Mouse (Mus musculus) layer of hippocampus, adult 2 months (tissue): ENCODE measurements at regions not wholly inside any gene's neighbourhood (a gene's known extent, or its start where the extent isn't known, plus 50 kb on each side); places are given as distances from the start of the nearest gene placed in this dataset.

ENCODE experiments used
- DNase-seq, 2 experiments: peaks; one replicate each; pipeline ENCODE4 v3.0.0; 2022; ENCODE audit warnings: low spot score in 2 of 2
- H3K27ac ChIP-seq: fragments of 200-600 bp; 2 replicates; pipeline ENCODE4 v1.8.1; 2022
- H3K4me3 ChIP-seq: fragments of 200-600 bp; 2 replicates; pipeline ENCODE4 v1.8.1; 2022; ENCODE audit warnings: mild to moderate bottlenecking
- CTCF ChIP-seq: fragments of 200-600 bp; conservative IDR thresholded peaks from 2 replicates; pipeline ENCODE4 v1.8.1; 2022; ENCODE audit warnings: antibody characterized with exemption, mild to moderate bottlenecking, moderate library complexity

DNA sequence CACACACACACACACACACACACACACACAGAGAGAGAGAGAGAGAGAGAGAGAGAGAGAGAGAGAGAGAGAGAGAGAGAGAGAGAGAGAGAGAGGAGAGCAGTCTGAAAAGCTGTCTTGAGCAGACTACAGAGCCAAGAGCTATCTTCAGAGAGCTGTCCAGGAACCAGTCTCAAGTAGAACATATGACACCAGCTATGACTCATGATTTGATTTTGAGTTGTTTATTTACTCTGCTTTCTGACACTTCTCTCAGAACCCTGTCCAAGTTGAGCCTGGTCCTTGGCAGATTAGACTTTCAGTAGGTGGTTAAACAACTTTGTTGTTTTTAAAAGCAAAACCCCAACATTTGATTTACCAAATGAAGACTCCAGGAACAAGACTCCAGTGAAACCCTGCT is 420.8 kb upstream of the Lcorl start:
- no peak for DNase-seq
- no peak overlapping the region for H3K4me3 ChIP-seq
- H3K27ac ChIP-seq, result no peak overlapping the region
- TF ChIP-seq CTCF, result no peak

GRCm38 (mm10) chr5:46256730-46257129 is 399.3 kb upstream of the Lcorl start:
- TF ChIP-seq CTCF, result no peak
- no peak for DNase-seq
- Histone ChIP-seq H3K27ac (no peak overlapping the region), H3K4me3 (no peak overlapping the region)

GRCm38 (mm10) chr5:46253940-46254339 is 396.5 kb upstream of the Lcorl start:
- H3K4me3 ChIP-seq, result no peak overlapping the region
- no peak for TF ChIP-seq CTCF
- H3K27ac ChIP-seq, result no peak overlapping the region
- DNase-seq, result no peak

DNA sequence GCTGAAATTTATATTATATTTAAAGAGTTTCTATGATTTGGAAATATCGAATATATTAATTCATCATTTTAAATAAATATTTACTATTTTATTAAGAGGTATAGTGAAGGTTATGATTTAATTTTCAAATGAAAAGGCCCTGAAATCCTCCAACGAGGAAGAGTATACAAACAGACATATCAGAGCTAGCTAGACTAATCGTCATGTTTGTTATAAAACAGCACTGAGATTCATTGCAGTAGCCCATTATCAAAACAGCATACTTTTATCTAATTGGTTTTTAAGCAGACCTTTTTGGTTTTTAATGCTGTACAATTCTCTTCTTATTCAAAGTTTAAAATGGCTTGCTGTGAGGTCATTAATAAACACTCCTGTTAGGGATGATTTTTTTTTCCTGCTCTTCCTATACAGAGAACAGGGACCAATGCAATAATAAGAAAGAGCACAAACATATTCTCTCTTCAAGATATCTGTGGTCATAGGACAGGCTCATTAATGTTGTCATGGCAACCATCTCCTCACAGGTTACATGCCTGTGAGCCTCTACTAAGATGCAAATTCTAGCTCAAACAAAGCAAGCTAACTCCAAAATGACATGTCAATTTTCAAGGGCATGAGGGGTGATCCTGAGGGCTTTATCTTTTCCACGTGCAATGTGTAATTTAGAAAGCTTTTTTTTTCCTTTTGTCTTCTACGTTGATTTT is 378.1 kb upstream of the Lcorl start:
- TF ChIP-seq CTCF, result no peak
- Histone ChIP-seq H3K4me3 (no peak overlapping the region), H3K27ac (no peak overlapping the region)
- DNase-seq, result no peak

- H3K4me3 ChIP-seq, result no peak overlapping the region
- DNase-seq, result no peak
- H3K27ac ChIP-seq, result no peak overlapping the region
- TF ChIP-seq CTCF, result no peak
Observed at GRCm38 (mm10) chr5:46232780-46233179, 375.4 kb upstream of the Lcorl start.

GRCm38 (mm10) chr5:46228667-46229066 is 371.3 kb upstream of the Lcorl start:
- no peak for DNase-seq
- H3K4me3 ChIP-seq, result no peak overlapping the region
- no peak for TF ChIP-seq CTCF
- H3K27ac ChIP-seq, result no peak overlapping the region

DNA sequence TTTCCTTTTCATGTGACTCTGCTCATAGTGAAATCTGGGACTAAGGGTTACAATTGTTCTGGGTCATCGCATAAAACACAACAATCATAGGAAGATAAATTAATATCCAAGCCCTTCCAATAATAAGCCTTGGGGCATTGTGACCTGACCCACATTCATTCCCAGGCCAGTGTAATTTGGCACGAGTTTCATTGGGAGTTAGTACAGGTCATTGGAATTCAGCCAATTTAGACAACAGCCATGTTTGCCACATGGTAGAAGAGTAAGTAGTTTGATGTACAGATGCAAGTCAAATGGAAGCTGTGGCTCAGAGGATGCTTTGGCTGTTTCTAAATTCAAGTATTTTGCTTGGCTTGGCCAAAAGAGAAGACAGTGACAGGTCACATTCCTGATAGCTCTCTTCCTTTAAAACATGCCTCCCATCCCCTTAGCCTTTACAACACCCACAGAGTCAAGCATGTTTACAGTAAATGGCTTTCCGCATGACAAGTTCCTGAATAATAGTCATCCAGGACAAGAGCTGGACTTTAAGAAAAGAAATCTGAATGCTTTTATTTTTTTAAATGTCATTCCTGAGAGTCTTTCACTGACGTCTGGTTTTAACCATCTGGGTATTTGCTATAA is 355.5 kb upstream of the Lcorl start:
- TF ChIP-seq CTCF, result no peak
- no peak overlapping the region for H3K27ac ChIP-seq

GRCm38 (mm10) chr5:46209076-46209475 is 351.7 kb upstream of the Lcorl start:
- Histone ChIP-seq H3K27ac (no peak overlapping the region), H3K4me3 (no peak overlapping the region)
- DNase-seq, result no peak
- TF ChIP-seq CTCF, result no peak

More for the DNA sequence above, 355.5 kb upstream of the Lcorl start:
- no peak for DNase-seq
- H3K4me3 ChIP-seq, result no peak overlapping the region

- Histone ChIP-seq H3K27ac (no peak overlapping the region), H3K4me3 (no peak overlapping the region)
- no peak for DNase-seq
- TF ChIP-seq CTCF, result no peak
Observed at GRCm38 (mm10) chr5:46203744-46204143, 346.3 kb upstream of the Lcorl start.

DNA sequence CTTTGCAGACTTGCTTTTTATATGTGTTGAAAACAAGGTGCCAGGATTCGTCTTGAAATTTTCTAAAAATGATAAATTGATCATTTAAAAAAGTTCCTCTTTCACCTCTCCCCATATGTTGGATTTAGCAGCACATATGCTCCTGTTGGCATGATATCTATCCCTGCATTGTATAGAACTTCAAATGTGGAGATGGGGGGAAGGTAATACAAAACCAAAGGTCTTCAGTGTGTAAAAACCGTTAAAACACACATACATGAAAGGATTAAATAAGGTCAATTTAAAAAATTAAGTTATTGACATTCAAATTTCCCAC is 345.0 kb upstream of the Lcorl start:
- TF ChIP-seq CTCF, result no peak
- no peak overlapping the region for H3K27ac ChIP-seq
- H3K4me3 ChIP-seq, result no peak overlapping the region
- DNase-seq, result no peak

- DNase-seq, result no peak
- H3K4me3 ChIP-seq, result no peak overlapping the region
- H3K27ac ChIP-seq, result no peak overlapping the region
- TF ChIP-seq CTCF, result no peak
Observed at GRCm38 (mm10) chr5:46201639-46202456, 344.4 kb upstream of the Lcorl start.

DNA sequence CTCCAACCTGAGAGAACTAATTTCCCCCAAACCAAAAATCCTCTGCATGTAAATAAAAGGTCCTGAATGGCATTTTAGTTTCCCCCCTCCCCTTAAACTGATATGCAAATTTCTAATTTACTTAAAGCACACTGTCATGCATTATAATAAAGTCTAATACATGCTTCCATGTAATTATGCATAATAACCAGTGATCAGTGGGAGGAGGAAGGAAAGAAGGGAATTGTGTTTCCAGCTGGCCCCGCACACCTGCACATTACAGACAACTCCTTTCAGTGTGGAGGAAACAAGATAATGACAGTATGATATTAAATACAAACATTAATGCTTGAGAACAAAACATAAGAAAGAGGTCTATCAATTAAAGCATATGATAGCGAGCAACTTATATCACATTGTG is 329.5 kb upstream of the Lcorl start:
- no peak for TF ChIP-seq CTCF

DNA sequence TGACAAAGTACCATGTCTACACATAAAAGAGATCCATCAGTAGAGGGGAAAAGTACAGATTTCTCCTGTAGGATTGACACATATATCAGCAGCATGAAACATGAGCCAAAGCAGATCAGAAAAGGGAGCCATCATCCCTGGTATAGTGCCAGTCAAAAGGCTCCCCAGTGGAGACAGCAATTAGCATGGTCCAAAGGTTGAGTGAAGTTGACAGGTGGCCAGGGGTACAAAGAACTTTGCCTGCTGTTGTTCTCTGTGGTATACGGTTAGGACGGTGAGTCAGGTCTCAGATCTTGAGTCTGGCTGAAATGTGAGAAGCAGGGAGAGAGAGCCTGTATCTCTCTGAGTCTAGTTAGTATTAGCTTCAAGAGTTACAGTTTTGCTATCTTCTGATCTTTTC is 324.7 kb upstream of the Lcorl start:
- H3K4me3 ChIP-seq, result no peak overlapping the region
- H3K27ac ChIP-seq, result no peak overlapping the region
- no peak for TF ChIP-seq CTCF
- no peak for DNase-seq

More for the DNA sequence above, 329.5 kb upstream of the Lcorl start:
- no peak overlapping the region for H3K4me3 ChIP-seq
- DNase-seq, result no peak
- no peak overlapping the region for H3K27ac ChIP-seq
